Comparison of ENCODE assay signal across 9 mouse cellular contexts in genomic region chr2:181722213-181722612, GRCm38 (mm10). TPM values are rescaled to one million over a fixed set of nuclear protein-coding genes. Genes with fewer than 3 reads are reported as not detected.
DNase-seq lines count a peak whose midpoint lies in the region; ATAC-seq and TF ChIP-seq lines count a peak whose summit lies in the region.
"Had no signal": no experiment of that assay in that cellular context is flagged by ENCODE, and none has a peak within 500 bp of the region (broad histone marks: within the 10 kb centered on the region; RNA-seq: fewer than 3 reads in every experiment).

No protein-coding gene starts in this region.

- no peak overlapping the region for H3K9ac ChIP-seq in hindbrain, embryonic 11.5 days (ENCODE audit: low read depth, low read length)
- H3K9ac ChIP-seq: embryonic facial prominence, embryonic 15.5 days had no signal

- ATAC-seq in G1E (ENCODE audit: extremely low read depth, insufficient number of reproducible peaks, low FRiP score, poor library complexity, severe bottlenecking): no peak
- ATAC-seq in hindbrain, embryonic 11.5 days (ENCODE audit: low FRiP score): peak; percentile 40; the same call in 1 of the 2 replicates

- peaks cover 14% of the 10 kb centered on the region for H3K27me3 ChIP-seq in G1E (ENCODE audit: insufficient read depth, low read length)
- no peaks in the 10 kb centered on the region for H3K27me3 ChIP-seq in hindbrain, embryonic 11.5 days (ENCODE audit: control insufficient read depth, insufficient read depth, low read length)
- H3K27me3 ChIP-seq: embryonic facial prominence, embryonic 15.5 days had no signal

- H3K27ac ChIP-seq in hindbrain, embryonic 11.5 days (ENCODE audit: low read depth, low read length): no peak overlapping the region
- H3K27ac ChIP-seq: embryonic facial prominence, embryonic 15.5 days had no signal

- TF ChIP-seq CTCF in G1E (IDR thresholded peaks at IDR 0.05; ENCODE audit: low read depth, low read length): no peak

- H3K4me3 ChIP-seq in G1E (ENCODE audit: low read depth, low read length): no peak overlapping the region
- H3K4me3 ChIP-seq in hindbrain, embryonic 11.5 days (ENCODE audit: low read depth, low read length): no peak overlapping the region
- H3K4me3 ChIP-seq: embryonic facial prominence, embryonic 15.5 days had no signal

- H3K4me2 ChIP-seq in hindbrain, embryonic 11.5 days (replicated peaks; ENCODE audit: low read depth, low read length): no peak overlapping the region
- H3K4me2 ChIP-seq: embryonic facial prominence, embryonic 15.5 days had no signal

- DNase-seq in layer of hippocampus, postnatal 10 days (ENCODE audit: low spot score in 2 of 2): peak; percentile 57 to 63
- no peak for DNase-seq in layer of hippocampus, postnatal 14 days (ENCODE audit: low spot score in 2 of 2)
- DNase-seq in G1E (ENCODE audit: low spot score): peak; percentile 4
- DNase-seq in cerebellum, adult 18-20 months: peak; percentile 42 to 59
- DNase-seq in hindbrain, embryonic 11.5 days (ENCODE audit: low spot score): peak; percentile 74
- peak; percentile 13 for DNase-seq in lung, postnatal 36 days
- no peak for DNase-seq in spleen, postnatal 14 days (ENCODE audit: low spot score in 2 of 2)
- DNase-seq in gastrocnemius, postnatal 36 days: no peak

- H3K4me1 ChIP-seq in G1E (ENCODE audit: insufficient read depth, low read depth, low read length): no peaks in the 10 kb centered on the region
- no peaks in the 10 kb centered on the region for H3K4me1 ChIP-seq in hindbrain, embryonic 11.5 days (replicated peaks; ENCODE audit: control insufficient read depth, insufficient read depth, low read length)
- H3K4me1 ChIP-seq: embryonic facial prominence, embryonic 15.5 days had no signal

- intact Hi-C loops in gastrocnemius, postnatal 36 days (cut with DNase I): no loop called here

- no peaks in the 10 kb centered on the region for H3K36me3 ChIP-seq in G1E (replicated peaks)
- H3K36me3 ChIP-seq in hindbrain, embryonic 11.5 days (ENCODE audit: control insufficient read depth, insufficient read depth, low read length): no peaks in the 10 kb centered on the region
- H3K36me3 ChIP-seq: embryonic facial prominence, embryonic 15.5 days had no signal

- H3K9me3 ChIP-seq in G1E (replicated peaks): no peaks in the 10 kb centered on the region
- H3K9me3 ChIP-seq in hindbrain, embryonic 11.5 days (ENCODE audit: control insufficient read depth, low read length): no peaks in the 10 kb centered on the region
- H3K9me3 ChIP-seq: embryonic facial prominence, embryonic 15.5 days had no signal

- 22% methylated on average over 3 of the region's 3 CpGs for WGBS in hindbrain, embryonic 11.5 days

RNA-seq across cellular contexts. Expression of gene Oprl1, which starts 7.4 kb away (rescaled TPM):
- 10 to 100 TPM; 52.9 to 62.8 TPM for total RNA-seq in layer of hippocampus, postnatal 10 days (2021)
- 10 to 100 TPM; 52.9 to 54.1 TPM for total RNA-seq in layer of hippocampus, postnatal 14 days (2021)
- total RNA-seq in G1E (2014; fragmentation: Nextera tagmentation) (not detected in 2 replicates), G1E (2017) (0.23 TPM in 1 of 2 replicates, not detected in the other)
- polyA plus RNA-seq in G1E (2012): not detected in 2 replicates
- 21.6 and 24.3 TPM in 2 replicates for polyA plus RNA-seq in hindbrain, embryonic 11.5 days (2014; fragmentation: Nextera tagmentation; extraction: Ambion mirVana)
- total RNA-seq in gastrocnemius, postnatal 36 days (2021): not detected

RNA-seq across cellular contexts. Expression of gene Lkaaear1, which starts 24.0 kb away (rescaled TPM):
- total RNA-seq in layer of hippocampus, postnatal 10 days (2021): not detected
- total RNA-seq in layer of hippocampus, postnatal 14 days (2021): not detected
- total RNA-seq in G1E (2014; fragmentation: Nextera tagmentation) (not detected in 2 replicates), G1E (2017) (not detected in 2 replicates)
- polyA plus RNA-seq in G1E (2012): not detected in 2 replicates
- polyA plus RNA-seq in hindbrain, embryonic 11.5 days (2014; fragmentation: Nextera tagmentation; extraction: Ambion mirVana): not detected in 2 replicates
- total RNA-seq in gastrocnemius, postnatal 36 days (2021): not detected
- polyA plus RNA-seq: embryonic facial prominence, embryonic 15.5 days had no signal

RNA-seq across cellular contexts. Expression of gene Rgs19, which starts 28.4 kb away (rescaled TPM):
- total RNA-seq in layer of hippocampus, postnatal 10 days (2021): 10 to 100 TPM; 55.1 to 59.7 TPM
- total RNA-seq in layer of hippocampus, postnatal 14 days (2021): 10 to 100 TPM; 41.5 to 44.4 TPM
- 62.5 TPM in 2 replicates for total RNA-seq in G1E (2014; fragmentation: Nextera tagmentation)
- total RNA-seq in G1E (2017): 49.6 and 52.4 TPM in 2 replicates
- 52.2 and 65.5 TPM in 2 replicates for polyA plus RNA-seq in G1E (2012)
- 62.2 and 63.7 TPM in 2 replicates for polyA plus RNA-seq in hindbrain, embryonic 11.5 days (2014; fragmentation: Nextera tagmentation; extraction: Ambion mirVana)
- total RNA-seq in gastrocnemius, postnatal 36 days (2021): 1 to 10 TPM; 2.3 to 2.7 TPM

RNA-seq across cellular contexts. Expression of gene Myt1, which starts 40.9 kb away (rescaled TPM):
- total RNA-seq in layer of hippocampus, postnatal 10 days (2021): 10 to 100 TPM; 38.0 to 46.5 TPM
- total RNA-seq in layer of hippocampus, postnatal 14 days (2021): 10 to 100 TPM; 39.5 to 42.7 TPM
- total RNA-seq in G1E (2014; fragmentation: Nextera tagmentation) (not detected in 2 replicates), G1E (2017) (0.06 and 0.22 TPM in 2 replicates)
- polyA plus RNA-seq in G1E (2012): not detected in 2 replicates
- 38.7 and 39.3 TPM in 2 replicates for polyA plus RNA-seq in hindbrain, embryonic 11.5 days (2014; fragmentation: Nextera tagmentation; extraction: Ambion mirVana)
- total RNA-seq in gastrocnemius, postnatal 36 days (2021): not detected

RNA-seq across cellular contexts. Expression of gene Tcea2, which starts 42.1 kb away (rescaled TPM):
- 10 to 100 TPM; 49.9 to 58.4 TPM for total RNA-seq in layer of hippocampus, postnatal 10 days (2021)
- total RNA-seq in layer of hippocampus, postnatal 14 days (2021): 10 to 100 TPM; 51.2 to 59.4 TPM
- total RNA-seq in G1E (2014; fragmentation: Nextera tagmentation) (not detected in 2 replicates), G1E (2017) (1.2 TPM in 2 replicates)
- 0.28 and 0.32 TPM in 2 replicates for polyA plus RNA-seq in G1E (2012)
- polyA plus RNA-seq in hindbrain, embryonic 11.5 days (2014; fragmentation: Nextera tagmentation; extraction: Ambion mirVana): 20.7 and 21.2 TPM in 2 replicates
- total RNA-seq in gastrocnemius, postnatal 36 days (2021): 1 to 10 TPM; 6.0 to 7.8 TPM

Comparison
In these comparisons a context has a peak if more than half of its experiments do, and no peak if none do; other contexts are left out.
1. DNase-seq: peak in layer of hippocampus, postnatal 10 days (2 of 2), G1E (single experiment), cerebellum, adult 18-20 months (2 of 2), hindbrain, embryonic 11.5 days (single experiment) and lung, postnatal 36 days (single experiment); none in layer of hippocampus, postnatal 14 days (0 of 2), spleen, postnatal 14 days (0 of 2) and gastrocnemius, postnatal 36 days (0 of 2).
2. RNA of gene Oprl1, which starts 7.4 kb away (total RNA-seq): 52.9 to 62.8 TPM in layer of hippocampus, postnatal 10 days and 52.9 to 54.1 TPM in layer of hippocampus, postnatal 14 days; not detected in gastrocnemius, postnatal 36 days and 0.23 TPM in G1E; every median in the first group is over 10 times any median in the second.
3. RNA of gene Rgs19, which starts 28.4 kb away (total RNA-seq): 49.6 to 62.5 TPM in G1E, 55.1 to 59.7 TPM in layer of hippocampus, postnatal 10 days and 41.5 to 44.4 TPM in layer of hippocampus, postnatal 14 days; 2.3 to 2.7 TPM in gastrocnemius, postnatal 36 days; every median in the first group is over 10 times any median in the second.